Mouse (Mus musculus) WW6 (cell line): ENCODE data around the gene Gm11172.
"Not testable (repeated sequence)": the region's sequence is repeated elsewhere in the genome, so short reads cannot be mapped to it uniquely, and the experiment has no call there.

Experiments
- DNase-seq: peaks from one replicate; pipeline ENCODE4 v3.0.0-alpha.2; 2013; ENCODE audit warnings: low read depth, low spot score

The Gm11172 gene

DNA sequence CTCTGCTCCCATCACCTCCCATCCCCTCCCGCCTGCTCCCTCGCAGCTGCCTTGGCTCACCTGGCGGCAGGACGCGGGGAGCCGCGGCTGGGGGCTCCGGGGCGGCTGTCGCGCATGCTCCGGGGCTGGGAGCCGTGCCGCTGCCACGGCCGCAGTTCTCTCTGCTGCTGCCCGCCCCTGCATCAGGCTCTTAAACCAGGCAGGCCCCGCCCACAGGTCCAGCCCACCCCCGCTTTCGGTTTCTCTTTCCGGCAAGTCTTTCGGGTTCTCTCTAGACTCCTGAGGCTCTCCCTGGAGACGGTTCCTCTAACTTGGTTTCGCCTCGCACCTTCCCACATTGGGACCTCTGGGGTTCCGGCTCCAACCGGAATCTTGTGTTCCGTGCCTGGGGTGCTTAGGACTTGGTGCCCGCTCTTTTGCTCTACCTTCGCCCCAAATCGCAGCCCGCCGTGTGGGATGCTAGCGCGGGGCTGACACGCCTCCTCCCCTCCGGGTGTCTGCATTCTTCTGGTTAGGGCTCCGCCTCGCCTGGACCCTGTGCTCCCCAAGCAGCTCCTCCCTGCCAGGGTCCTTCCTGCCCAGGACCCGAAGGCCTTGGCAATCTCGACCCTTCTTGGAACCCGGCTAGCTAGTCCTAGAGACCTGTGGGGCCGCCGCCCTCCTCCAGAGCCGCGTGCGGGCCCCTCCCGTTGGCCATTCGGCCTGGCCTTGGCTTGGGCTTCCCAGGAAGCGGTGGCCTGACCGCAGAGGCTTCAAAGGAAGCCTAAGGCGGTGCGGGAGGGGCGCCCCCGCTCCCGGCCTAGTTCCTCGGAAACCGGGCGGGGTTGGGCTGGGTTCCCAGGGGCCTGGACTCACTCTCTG, 27.1 kb upstream of the Gm11172 start, which contains the start of gene Socs1:
TSS of gene Socs1 (minus strand) at position 166 of the 861 bp plus-strand sequence.
- peak; percentile 75 for DNase-seq

DNA sequence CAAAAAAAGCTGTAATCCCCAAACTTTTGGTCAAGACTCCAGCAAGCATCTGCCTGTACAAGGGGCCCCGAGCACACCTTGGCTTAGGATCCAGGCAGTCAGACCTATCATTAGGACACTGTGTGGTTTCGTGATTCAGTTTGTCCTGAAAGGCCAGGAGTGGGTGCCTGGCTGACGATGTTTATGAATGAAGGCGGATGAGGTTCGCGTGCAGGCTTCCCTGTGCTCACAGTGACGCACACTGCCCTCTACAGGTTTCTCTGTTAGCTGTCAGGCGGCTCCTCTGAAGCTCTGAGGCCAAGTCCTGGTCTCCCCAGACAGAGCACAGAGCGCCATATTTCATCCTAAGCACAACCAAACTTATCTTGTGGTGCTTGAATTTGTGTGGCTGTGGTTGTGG, 26.4 kb upstream of the Gm11172 start:
- peak; percentile 65 for DNase-seq

DNA sequence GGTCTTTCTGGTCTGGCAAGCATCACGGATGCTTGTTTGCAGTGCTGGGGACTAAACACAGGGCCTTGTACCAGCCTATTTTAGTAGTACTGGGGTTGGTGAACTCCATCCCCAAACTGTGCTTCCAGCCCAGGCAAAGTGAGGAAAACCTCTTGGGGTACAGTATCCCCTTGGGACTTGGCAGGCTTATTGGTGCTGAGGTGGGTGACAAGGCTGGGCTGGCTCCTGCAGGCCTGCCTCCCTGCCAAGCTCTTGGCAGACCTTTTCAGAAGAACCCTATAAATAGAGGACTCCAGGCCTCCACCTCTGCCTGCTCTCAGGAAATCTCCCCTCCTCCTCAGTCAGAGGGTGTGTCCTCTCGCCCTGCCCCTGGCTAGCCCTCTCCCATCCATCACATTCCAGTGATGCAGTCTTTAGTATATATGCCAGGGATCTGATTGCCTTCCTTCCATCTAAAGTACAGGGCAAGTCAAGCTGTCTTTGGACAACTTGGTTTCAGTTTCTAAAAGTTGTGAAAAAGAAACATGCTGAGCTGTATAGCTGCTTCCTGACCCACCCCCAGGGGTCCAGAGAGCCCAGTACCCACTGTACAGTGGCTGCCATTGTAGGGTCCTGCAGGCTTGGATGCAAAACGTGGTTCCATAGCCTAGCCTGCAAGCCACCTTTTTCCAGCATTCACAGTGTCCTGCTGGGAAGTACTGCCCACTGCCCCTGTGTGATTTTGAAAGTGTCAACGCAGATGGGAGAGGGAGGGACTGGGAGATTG, 25.8 kb upstream of the Gm11172 start:
- DNase-seq, result no peak

DNA sequence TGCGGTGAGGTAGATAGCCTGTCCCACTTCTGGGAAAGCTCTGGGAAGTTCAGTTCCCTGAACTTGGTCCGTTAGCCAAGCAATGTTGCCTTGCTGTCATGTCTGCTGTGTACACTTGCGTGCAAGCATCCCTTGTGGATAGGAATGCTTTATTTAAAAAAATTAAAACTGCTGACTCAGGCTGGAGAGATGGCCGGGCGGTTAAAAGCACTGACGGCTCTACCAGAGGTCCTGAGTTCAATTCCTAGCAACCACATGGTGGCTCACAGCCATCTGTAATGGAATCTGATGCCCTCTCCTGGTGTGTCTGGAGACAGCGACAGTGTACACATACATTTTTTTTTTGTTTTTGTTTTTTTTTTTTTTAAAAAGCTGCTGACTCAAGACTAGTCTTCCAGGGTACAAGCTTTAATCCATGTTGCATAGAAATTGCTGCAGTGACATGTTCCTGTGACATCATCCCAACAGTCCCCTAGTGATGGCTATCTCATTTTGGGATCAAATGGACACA, 25.1 kb upstream of the Gm11172 start:
- DNase-seq, result no peak

- DNase-seq, result no peak
These were observed 24.4 kb upstream of the Gm11172 start, which contains the start of gene Tnp2 for GRCm38 (mm10) chr16:10788271-10788670. Gene Tnp2, minus strand, starts transcription at chr16:10788660.

- DNase-seq, result no peak
These were observed 23.8 kb upstream of the Gm11172 start for GRCm38 (mm10) chr16:10788866-10789265.

DNA sequence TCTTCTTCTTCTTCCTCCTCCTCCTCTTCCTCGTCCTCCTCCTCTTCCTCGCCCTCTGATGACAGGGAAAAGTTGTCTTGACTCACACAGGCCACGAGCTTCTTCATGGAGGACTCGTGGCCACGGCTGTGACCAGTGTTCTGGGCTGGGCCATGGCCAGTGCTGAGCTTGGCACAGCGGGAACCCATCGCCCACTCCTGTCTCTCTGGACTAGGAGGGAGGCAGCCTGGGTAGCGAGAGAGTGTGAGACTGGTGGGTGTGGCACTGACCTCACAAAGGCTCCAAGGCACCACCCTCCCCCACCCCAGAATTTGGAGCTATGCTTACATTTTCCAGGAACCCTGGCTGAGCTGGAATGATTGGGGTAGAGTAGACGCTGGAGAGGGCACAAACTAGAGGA, 22.0 kb upstream of the Gm11172 start, which contains the start of gene Prm3:
TSS of gene Prm3 (minus strand) at position 213 of the 400 bp plus-strand sequence.
- no peak for DNase-seq

DNA sequence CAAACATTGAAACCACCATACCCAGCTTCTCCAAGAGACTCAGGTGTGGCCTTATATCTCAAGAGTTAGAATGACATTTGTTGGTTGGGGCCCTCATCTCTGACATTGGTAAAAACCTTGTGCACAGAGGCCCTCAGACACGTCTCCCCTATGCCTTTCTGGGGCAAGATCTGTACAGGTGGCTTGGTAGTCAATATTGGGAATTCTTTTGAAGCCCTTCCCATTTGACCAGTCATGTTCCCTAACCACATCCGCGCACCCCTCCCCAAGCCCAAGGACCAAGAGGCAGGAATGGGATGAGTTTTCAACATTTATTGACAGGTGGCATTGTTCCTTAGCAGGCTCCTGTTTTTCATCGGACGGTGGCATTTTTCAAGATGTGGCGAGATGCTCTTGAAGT, 16.7 kb upstream of the Gm11172 start, which contains the start of gene Prm2:
TSS of gene Prm2 (minus strand) at position 101 of the 400 bp plus-strand sequence.
- no peak for DNase-seq

DNA sequence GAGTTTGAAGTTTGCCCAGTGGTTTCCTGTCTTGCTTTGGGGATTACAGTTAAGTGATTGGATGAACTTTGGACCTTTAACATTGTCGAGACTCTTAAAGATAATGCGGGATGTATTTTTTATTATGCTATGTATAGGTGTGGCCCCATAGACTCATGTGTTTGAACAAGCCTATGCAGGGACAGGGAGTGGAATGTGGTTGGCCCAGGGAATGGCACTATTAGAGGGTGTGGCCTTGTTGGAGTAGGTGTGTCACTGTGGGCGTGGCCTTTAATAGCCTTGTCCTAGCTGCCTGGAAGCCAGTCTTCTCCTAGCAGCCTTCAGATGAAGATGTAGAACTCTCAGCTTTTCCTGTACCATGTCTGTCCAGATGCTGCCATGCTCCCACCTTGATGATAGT, 10.3 kb upstream of the Gm11172 start:
- not testable (repeated sequence) for DNase-seq

GRCm38 (mm10) chr16:10805789-10806527, 6.8 kb upstream of the Gm11172 start, which contains the start of gene Prm1:
Gene Prm1, minus strand, starts transcription at chr16:10805839.
- DNase-seq, result no peak

DNA sequence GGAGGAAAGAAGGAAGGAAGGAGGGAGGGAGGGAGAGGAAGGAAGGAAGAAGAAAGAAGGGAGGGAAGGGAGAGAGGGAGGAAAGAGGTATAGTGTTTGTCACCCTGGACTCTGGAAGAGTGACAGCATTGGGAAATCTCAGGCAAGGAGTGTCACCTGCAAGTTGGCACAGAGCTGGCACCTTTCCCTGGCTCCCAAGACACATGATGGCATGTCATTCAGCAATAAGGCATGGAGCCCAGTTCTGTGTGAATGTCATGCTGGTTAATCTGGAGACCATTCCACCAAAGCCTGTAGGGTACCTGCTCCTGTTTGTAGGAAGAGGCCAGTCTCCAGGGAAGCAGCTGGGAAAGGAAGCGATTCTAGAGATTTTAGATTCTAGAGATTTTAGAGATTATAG, 2.3 kb upstream of the Gm11172 start:
- no peak for DNase-seq

- no peak for DNase-seq
These were observed 1.0 kb downstream of the Gm11172 start for GRCm38 (mm10) chr16:10813726-10814125.

DNA sequence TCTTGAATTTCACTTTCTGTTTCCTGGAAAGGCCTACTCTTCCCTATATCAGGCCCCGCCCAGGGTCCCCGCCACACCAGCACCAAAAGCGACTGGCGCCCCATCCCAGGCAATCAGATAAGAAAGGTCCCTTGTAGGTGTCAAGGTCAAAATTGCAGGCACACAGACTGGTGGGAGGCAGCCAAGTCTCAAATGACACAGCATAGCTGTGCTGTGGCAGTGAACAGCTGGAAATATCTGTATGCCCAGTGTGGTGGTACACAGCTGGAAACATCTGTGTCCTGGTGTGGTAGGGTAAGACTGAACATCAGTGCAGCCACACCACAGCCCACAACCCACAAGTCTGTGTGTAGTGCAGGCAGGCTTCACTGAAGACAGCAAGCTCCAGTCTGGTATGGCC, 2.1 kb downstream of the Gm11172 start:
- DNase-seq, result no peak

DNA sequence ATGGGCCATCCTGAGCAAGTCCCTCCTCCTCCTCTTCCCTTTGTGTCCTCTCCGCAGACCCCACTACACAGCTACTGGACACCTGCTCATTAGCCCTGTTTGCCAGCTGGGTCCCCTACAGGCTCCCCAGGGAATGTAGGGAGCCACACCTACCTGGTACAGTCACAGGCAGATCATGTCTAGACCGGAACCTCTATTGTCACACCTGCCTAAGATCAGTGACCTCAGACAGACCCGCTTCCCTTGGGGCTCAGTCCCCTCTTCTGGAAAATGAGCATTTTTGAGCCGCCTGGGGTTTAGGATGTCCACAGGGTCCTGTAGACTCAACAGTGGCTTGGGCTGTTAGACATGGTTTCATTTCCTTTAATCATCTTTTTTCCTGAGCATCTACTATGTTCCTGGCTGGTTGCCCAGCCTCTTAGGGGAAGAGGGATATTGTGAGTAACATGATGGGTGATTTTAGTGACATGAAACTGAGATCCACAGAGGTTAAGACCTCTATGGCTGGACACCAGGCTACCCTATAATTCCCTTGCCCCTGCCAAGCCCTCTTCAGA, 5.9 kb downstream of the Gm11172 start:
- DNase-seq, result no peak

- DNase-seq, result no peak
These were observed 7.3 kb downstream of the Gm11172 start for GRCm38 (mm10) chr16:10819966-10820365.

GRCm38 (mm10) chr16:10821387-10821786, 8.7 kb downstream of the Gm11172 start:
- no peak for DNase-seq

DNA sequence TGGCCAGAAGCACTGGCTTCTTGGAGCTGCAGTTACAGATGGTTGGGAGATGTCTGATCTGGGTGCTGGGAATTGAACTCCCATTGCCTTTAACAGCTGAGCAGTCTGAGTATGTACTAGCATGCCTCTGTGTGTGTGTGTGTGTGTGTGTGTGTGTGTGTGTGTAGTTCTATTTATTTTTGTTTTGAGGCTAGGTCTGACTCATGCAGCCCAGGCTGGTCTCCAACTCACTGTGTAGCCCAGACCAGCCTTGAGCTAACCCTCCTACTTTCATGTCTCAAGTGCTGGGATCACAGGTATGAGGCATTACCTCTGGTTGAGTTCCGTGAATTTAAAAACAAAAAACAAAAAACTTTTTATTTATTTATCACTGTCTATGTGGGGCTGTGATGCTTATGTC, 11.8 kb downstream of the Gm11172 start:
- DNase-seq, result no peak

DNA sequence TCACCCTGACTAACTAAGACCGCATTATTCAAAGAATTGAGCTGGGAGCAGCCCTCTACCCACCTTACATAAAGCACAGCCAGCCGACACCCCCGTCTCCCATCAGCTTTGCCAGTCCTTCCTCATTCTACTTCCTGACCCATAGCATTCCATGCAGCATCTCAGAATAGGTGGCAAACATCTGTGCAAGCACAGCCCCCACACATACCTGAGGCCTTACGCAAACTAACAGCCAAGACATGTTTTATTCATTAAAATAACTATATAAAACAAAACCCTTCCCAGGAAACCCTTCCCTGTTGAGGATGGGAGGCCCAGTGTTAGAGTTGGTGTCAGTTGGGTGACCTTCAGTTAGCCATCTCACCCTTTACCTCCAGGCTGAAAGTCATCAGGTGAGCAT, 13.1 kb downstream of the Gm11172 start:
- no peak for DNase-seq

DNA sequence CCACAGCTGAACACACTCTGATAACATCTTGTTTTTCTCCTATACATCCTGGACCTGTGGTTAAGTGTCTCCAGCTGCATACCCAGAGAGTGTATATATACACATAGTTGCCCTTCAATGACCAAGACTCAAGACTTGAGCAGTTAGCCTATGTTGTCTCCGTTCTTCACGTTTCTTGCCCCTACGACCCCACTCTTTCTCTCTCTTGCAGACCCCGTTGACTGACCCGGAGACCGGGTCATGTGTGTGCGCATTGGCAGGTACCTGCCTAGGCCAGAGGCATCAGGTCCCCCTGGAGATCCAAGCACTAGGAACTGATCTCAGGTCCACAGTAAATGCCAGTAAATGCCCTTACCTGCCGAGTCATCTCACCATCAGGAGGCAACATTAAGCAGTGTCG, 14.6 kb downstream of the Gm11172 start:
- DNase-seq, result no peak

GRCm38 (mm10) chr16:10827766-10828460, 15.2 kb downstream of the Gm11172 start:
- DNase-seq, result no peak

- no peak for DNase-seq
These were observed 15.7 kb downstream of the Gm11172 start for GRCm38 (mm10) chr16:10828461-10828805.
